Mouse (Mus musculus): Measurements from ENCODE around the gene Rbbp8nl.

Gene Rbbp8nl

DNA sequence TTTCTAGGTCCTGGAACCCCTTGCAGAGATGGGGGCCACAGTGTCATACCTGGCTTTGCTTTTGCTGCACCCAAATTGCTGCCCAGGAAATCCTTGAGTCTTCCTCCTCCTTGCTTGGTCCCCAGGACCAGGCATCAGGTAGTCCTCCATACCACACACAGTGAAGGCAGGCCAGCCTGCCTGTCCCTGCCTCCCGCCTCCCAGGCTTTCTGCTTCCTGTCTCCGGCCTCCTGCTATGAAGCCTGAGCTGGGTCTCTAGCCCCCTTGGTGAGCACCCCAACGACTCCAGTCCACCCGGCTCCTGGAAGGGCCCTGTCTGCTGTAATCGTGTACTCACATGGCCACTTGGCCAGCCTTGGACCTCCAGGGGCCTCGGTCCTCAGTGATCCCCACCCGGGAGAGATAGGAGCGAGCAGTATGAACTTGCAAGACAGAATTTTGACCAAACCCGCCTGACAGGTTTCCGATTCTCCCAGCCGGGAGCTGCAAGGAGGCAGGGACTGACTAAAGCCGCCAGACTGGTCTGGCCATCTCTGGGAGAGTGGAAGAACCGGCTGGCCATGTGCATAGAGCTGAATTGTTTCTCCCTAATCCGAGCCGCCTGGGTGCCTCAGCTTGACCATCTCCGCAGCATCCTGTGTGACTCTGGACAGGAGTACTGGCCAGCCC lies at the start of gene Rbbp8nl:
Gene Rbbp8nl, minus strand, starts transcription at position 440 of the 669 bp plus-strand sequence.
- DNase-seq (ENCODE audit: low read depth), result no peak

DNA sequence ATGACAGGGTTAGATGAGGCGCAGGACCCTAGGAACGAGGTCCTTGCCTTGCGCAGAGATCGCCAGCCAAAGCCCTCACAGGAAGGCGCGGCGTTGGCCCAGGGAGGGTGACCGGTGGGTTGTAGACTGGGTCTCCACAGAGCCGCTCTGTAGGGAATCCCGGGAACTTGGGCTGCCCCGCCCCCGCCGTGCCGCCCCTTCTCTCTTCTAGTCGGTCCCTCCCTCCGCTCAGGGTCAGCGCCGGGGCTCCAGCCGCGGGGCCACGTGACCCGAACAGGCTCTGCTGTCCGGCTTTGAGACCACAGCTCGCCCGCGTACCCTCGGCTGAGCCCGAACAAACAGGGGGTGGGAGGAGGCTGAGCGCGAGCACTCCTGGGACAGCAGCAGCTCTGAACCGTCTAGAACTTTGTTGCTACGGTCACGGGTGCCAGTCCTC lies 44.9 kb upstream of the Rbbp8nl start, which contains the start of gene Gata5:
Gene Gata5, minus strand, starts transcription at position 149 of the 436 bp plus-strand sequence.
- no peak for DNase-seq (ENCODE audit: low read depth)

DNA sequence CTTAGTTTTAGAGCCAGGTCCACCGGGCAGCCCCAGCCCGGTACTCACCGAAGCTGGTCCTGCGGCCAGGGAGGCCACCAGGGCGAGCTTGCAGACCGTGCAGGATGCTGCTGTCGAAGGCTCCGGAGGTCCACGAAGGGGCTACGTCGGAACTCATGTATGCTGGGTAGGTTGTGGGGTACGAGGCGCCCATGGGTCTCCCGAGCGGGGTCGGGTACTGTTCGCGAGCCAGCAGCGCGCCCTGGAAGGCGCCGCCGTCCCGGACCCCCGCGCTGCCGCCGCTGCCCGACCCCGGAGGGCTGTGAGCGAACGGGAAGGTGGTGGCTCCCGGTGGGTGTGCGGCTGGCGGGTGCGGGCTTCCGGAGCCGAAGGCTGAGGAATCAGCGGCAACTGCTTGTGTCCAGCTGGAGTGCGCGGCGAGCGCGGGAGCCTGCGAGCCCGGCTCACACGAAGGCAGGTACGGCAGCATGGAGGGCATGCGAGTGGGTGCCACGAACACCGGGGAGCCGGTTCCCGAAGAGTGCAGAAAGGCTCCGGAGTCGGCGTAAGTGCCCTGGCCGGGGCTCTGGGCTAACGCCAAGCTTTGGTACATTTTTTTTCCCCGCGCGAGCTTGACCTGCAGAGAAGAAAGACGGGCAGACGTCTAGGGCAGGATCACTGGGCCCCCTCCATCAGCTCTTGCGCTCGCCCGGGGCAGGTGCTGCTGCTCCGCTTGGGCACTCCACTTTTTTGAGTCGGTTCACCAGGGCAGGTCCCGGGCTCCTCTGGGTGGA lies 44.3 kb upstream of the Rbbp8nl start:
- DNase-seq (ENCODE audit: low read depth), result no peak

DNA sequence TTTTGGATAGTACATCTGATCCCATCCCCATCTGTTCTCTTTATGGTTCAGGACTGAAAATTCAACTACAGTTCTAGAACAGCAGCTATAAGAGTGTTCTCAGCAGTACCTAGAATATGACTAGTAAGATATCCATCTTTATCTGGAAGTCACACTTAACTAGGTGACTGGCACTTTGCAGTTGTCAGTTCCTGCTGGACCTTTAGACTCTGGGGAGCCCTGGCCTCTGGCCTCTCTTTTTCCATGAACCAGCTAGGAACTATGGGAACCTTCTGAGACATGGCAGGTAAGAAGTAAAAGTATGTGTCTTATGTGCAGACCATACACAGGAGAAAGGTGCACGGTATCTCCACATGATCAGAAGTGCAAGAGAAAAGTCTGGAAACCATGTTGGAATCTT lies 39.8 kb upstream of the Rbbp8nl start:
- DNase-seq (ENCODE audit: low read depth), result no peak

DNA sequence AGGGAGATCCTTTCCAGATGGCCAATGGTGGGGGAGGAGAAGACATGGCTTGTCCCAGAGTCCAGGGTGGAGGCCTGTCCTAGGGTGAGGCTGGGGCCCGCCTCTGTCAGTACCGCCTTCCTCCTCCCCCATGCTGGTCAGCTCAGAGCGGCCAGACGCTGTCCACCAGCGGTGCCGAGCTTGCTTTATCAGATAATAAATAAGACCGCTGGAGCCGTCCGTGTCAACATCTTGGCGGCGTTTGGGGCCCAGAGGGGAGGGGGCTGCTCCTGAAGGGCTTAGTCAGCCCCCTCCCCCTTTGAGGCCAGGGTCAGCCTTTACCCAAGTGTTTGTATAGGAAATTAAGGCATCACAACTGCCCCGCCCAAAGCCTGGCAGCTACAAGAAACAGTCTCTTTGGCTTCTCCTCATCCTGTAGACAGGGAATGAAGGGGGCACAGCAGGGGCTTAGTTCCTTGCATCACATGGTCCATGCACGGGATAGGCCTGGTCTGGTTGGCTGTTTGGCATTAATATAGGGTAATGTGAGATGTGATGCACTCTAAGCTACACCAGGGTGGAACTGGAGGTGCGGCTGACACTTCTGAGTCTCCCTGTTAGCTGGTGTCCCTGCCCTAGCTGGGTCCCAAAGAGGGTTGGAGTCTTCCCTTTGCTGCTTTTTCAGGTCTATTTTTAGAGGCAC lies 33.1 kb upstream of the Rbbp8nl start:
- DNase-seq (ENCODE audit: low read depth), result no peak

DNA sequence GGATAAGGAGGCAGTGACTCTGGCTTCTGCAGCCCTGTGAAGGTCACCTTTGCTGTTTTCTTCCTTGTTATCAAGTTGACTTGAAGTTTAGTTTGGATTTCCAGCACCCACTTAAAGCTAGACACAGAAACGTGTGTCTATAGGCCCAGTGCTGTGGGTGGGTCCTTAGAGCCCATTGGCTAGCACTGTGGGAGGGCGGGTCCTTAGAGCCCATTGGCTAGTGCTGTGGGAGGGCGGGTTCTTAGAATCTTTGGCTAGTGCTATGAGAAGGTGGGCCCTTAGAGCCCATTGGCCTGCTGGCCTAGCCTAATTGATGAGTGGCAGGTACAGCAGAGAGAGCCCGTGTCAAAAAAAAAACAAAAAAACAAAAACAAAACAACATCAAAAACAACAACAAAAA lies 30.5 kb upstream of the Rbbp8nl start:
- DNase-seq (ENCODE audit: low read depth), result peak; percentile 15

DNA sequence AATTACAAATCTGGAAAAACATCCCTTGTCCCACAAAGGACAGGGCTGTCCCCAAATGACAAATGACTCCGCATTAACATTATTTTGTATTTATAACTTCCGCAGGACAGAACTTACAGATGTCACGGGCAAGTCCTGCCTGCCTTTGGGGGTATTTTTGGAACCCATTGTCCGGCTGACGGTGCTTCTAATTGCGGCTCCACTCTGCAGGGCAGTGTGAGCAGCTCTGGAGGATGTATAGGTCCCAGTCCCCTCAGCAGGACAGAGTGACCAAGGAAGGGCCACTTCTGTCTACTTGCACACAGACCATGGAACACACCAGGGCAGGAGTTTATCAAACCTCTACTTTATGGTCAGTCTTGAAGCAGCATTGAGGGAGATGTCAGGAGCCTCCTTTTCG lies 27.9 kb upstream of the Rbbp8nl start:
- DNase-seq (ENCODE audit: low read depth), result no peak

DNA sequence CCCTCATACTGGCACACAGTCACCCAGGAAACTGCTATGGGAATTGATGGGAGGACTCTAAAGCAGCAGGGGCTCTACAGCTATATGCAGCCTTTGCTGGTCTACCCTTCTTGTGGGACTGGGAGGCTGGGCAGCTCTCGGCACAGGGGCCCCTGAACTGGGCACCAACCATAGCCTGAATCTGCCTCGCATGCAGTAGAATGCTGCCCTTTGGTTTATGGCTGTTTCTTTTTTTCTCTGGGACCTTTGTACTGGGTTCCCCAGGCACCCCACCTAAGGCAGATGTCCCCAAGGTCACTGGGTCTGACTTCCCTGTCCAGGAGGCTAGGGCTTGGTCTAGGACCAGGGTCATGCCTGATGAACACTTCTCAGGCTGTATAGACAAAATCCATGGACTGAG lies 24.6 kb upstream of the Rbbp8nl start:
- no peak for DNase-seq (ENCODE audit: low read depth)

DNA sequence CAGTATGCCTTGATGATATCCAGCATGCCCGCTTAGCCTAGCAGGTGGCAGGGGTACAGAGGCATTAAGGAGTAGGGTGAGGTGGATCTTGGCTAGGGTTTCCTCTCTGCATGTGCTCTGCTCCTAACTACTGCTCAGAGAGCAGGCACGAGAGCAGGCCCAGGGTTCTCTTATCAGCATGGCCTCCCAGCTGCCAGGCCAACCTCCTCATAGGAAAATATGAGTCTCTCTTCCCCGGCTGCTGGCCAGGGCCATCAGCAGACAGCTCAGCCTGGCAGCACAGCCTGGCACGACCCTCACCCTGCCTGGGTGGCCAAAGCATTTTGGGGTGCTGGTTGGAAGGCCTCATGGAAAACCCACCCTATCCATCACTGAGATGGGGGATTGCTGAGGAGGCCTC lies 21.5 kb upstream of the Rbbp8nl start:
- no peak for DNase-seq (ENCODE audit: low read depth)

DNA sequence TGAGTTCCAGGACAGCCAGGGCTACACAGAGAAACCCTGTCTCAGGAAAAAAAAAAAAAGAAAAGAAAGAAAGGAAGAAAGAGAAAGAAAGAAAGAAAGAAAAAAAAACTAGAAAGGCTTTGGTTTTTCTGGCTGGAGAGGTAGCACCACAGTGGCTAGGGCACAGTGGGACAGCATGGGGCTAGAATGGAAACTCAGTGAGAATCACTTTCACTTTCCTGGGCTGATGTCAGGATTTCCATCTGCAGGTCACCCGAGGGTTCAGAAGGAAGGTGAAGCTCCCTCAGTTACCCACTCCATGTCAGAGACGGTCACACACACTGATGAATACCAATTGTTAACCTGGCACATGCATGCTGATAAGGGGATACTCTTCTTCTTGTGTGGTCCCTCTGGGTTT lies 18.0 kb upstream of the Rbbp8nl start:
- no peak for DNase-seq (ENCODE audit: low read depth)

DNA sequence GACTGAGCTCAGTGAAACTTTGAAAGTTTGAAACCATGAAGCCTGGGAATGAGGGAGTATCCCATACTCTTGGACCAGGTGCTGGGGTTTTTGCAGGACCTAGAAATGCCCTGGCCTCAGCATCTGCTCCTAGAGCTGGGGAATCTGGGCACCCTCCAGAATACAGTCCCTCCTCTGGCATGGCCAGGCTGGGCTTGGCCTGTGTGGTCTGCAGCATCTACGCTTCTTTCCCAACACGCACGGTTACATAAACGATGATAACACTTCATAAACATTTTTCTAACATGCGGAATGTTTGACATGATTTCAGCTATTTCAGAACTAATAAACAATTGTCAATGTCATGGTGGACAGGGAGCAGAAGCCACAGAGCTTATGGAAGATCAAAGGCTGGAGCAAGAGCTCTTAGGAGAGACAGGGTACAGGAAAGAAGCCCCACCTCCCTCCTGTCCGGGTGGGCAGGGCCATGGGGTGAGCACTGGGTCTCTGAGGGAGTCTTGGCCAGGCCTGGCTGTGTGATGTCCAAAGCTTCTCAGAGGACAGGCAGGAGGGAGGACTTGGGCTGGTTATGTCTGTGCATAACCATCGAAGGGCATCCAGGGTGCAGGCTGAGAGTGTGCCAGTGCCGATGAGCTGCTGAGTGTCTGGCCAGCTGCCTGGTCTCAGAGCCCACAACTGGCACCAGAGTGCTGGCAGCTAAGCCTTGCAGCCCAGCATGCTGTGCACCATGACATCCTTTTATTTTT lies 16.9 kb upstream of the Rbbp8nl start:
- DNase-seq (ENCODE audit: low read depth), result no peak

DNA sequence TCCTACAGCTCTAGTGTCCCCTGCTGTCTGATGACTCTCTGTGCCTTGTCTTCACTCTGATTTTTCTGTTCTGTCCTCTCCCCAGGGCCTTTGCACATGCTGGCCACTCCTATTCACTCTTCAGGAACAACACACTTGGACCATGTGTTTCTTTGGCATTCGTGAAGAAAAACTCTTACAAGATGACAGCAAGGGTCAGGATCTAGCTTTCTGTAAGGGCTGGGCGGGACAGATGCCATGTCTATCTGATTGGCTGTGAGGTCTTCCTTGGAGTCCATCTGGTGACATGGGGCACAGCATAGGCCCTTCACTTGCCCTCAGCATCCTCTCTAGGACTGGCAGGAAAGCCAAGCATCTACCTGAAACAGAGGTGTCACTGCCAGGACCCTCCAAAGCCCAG lies 16.3 kb upstream of the Rbbp8nl start:
- DNase-seq (ENCODE audit: low read depth), result no peak

DNA sequence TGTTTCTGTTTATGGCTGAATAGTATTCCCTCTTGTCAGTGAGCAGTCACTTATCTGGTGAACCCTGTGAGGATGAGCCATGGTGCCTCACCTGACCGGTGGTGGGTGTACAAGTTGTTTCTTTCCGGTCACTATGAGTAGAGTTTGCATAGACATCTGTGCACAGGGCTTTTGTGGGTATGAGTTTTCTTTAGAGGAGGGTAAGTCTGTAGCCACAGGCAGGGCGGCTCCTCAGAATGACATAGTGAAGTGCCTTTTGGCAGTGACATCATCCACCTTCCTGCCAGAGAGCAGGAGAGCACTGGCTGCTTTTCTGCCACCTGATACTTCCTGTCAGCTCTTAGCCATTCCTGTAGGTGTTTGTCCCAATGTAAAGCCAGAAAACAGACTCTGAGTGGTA lies 15.8 kb upstream of the Rbbp8nl start:
- DNase-seq (ENCODE audit: low read depth), result no peak

DNA sequence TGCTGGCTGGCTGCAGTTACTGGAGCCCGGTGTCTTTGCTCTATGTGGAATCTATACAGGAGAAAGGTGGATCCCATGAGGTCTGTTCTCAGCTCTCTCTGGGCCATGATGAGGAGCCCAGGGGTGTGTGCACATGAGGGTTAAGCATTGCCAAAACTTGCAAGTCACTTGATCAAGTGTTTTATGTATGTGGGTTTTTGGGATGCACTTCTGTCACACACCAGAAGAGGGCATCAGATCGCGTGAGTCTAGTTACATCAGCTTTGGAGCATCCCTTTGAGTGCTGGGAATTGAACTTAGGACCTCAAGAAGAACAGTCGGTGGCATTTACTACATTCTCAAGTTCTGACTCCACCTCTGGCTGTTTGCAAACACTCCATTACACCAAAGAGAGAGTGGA lies 14.9 kb upstream of the Rbbp8nl start:
- no peak for DNase-seq (ENCODE audit: low read depth)

DNA sequence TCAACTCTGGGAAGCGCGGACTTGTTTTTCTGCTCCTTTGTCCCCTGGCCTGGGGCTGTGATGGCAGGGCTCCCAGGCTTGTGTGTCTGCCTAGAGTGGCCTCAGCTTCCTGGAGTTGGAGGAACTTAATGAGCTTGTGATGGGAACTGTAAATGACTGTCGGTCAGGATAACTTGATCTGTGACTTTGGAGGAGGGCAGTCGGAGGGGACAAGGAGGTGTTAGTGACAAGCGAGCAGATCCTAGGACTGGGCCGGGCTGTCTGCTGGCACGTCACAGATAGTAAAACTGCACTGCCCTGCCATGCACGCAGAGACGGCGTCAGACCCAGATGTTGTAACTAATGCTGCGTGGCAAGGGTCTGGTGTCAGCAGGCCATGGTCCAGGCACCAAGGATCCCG lies 13.8 kb upstream of the Rbbp8nl start:
- DNase-seq (ENCODE audit: low read depth), result no peak

DNA sequence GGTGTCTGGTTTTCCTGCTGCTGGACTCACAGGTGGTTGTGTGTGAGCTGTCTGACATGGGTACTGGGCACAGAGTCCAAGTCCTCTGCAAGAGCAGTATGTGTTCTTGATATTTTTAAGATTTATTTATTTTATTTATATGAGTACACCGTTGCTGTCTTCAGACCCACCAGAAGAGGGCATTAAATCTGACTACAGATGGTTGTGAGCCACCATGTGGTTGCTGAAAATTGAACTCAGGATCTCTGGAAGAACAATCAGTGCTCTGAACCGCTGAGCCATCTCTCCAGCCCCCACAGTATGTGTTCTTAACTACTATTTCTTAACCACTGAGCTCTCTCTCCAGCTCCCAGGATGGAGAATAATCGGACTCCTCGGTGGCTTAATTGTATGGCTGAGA lies 12.5 kb upstream of the Rbbp8nl start:
- no peak for DNase-seq (ENCODE audit: low read depth)

DNA sequence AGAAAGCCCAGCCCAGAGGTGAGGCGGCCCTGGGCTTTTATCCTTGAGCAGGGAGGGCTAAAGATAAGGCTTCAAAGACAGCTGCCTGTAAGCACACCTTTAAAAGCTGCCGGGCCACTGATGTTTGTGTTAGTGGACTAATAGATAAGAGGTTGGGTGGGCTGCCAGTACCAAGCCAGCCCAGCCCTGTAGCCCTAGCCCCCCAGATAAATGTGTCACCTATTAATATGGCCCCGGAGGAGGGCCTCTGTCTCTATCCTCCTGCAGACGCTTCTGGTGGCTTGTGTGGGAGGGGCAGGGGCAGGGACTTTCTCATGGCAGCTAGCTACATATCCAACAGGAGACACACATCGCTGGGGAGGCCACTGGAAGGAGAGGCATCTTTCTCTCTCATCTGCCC lies 11.1 kb upstream of the Rbbp8nl start:
- DNase-seq (ENCODE audit: low read depth), result no peak

DNA sequence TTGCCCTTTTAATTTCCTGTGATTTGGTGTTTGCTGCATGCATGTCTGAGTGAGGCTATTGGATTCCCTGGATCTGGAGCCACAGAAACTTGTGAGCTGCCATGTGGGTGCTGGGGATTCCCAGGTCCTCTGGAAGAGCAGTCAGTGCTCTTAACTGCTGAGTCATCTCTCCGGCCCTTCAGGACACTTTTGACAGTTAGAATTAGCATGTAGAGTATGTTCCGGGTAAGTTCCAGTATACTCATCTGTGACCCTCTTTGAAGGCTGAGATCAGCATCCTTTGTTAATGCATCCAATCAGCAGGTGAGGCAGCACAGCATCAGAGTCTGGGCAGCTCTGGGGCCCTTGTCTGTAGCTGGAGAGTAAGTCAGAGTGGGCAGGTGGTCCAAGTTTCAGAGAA lies 10.6 kb upstream of the Rbbp8nl start:
- no peak for DNase-seq (ENCODE audit: low read depth)

DNA sequence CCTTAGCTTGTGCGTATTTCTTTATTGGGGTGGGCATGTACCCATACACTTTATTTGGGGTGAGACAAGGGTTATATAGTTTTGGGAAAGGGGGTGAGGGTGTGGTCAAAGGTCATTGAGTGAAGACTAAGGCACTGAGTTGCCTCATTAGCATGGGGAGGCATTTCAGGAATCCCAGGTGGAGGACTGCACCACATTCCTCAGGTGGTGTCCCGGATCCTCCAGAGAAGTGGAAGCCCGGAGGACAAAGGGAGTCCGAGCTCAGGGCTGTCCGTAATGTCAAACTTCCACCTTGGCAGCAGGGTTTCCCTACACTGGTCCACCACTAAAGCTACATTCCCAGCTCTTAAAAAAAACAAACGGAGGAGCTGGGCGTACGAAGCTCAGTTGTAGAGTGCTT lies 3.2 kb upstream of the Rbbp8nl start:
- DNase-seq (ENCODE audit: low read depth), result no peak

DNA sequence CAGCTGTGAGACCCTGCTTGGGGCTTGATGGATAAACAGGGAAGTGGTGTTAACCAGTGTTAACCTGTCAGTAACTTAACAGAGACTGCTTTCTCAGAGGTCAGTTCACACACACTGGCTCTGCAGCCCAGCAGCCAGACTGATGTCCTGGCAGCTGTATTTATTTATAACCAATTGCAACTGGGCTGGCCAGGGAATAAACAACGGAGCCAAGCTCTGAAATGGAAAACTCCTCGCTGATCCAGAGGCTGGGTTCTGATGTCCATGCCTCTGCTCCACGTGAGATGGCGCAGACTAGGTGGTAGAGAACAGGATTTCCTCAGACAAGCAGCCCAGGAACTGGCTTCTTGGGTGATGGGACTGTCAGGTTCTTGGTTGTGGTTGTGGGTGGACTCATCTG lies 2.3 kb upstream of the Rbbp8nl start:
- no peak for DNase-seq (ENCODE audit: low read depth)

DNA sequence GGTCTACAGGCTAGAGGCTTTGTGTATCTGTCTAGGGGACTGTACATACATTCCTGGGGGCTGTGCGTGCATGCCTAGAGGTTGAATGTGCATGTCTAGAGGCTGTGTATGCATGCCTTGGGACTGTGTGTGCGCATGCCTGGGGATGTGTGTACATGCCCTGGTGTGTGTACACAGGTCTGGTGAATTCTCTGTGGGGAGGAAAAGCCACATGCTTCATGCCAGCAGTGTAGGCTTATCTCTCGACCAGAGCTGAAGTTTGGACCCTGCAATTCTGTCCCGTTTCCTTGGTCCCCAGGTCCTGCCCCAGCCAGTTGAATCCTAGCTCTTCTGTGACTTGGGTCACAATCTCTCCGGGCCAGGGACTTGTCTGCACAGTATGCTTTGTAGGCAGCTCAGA lies 1.9 kb upstream of the Rbbp8nl start:
- no peak for DNase-seq (ENCODE audit: low read depth)

DNA sequence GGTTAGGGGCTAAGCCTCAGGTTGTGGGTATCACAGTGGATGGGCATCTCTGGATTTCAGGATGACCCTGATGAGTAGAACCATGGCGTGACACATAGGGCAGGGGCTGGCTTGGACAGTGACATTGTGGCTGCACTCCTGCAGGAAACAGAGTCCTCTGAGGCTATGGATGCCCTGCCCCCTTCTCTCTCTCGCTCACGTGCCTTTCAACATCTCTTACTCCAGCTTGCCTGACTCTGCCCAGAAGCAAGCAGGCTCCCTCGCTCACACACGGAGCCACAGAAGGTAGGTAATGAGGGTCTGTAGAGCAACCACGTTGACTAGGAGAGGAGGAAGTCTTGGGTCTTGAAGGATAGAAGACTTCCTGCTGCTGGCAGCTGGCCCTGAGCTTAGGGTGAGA lies 824 bp upstream of the Rbbp8nl start:
- DNase-seq (ENCODE audit: low read depth), result no peak

DNA sequence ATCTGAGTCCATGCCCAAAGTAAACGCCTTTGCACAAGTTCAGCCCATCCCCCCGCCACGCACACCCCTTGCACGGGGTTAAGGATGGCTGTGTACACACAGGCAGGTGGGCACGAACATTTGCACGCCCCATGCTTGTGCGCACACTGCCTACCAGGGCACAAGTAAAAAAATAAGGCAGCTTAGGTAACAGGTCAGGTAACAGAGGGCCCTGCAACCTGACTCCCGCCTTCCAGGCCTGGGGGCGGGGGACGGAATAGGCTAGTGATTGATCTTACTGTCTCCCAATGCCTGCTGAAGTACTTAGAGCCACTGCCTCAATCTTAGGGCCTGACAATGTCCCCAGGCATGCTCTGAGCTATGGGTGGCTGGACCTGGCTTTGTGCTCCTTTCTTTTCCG lies 713 bp downstream of the Rbbp8nl start:
- DNase-seq (ENCODE audit: low read depth), result no peak
